Mouse (Mus musculus): Measurements from ENCODE around the gene Olfr555. TPM values are rescaled to one million over a fixed set of nuclear protein-coding genes. Genes with fewer than 3 reads are reported as not detected.
A peak's percentile ranks its signal among the peaks of the same experiment; 100 is the strongest.

Olfr555 gene
- polyA plus RNA-seq, 1 experiment, result not detected

DNA sequence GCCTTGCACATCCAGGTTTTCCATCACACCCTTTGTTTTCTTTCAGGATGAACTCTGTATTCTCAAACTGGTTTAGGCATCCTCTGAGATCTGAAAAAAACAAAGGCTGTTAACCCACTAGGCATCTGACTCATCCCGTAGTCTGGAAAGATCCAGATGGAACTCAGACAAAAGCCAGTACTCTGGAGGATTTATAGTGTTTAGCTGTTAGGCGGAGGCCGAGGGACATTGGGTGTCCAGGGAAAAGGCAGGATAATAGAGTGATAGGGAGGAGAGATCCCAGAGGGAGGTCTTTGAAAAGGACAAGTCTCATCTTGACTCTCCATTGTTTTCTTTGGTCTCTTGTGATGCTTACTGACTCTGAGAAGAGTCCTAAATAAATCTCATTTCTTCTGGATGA, 6.0 kb downstream of the Olfr555 start, which contains the start of gene Olfr556:
Gene Olfr556, plus strand, starts transcription at position 301 of the 400 bp plus-strand sequence.
- H3K27me3 ChIP-seq (ENCODE audit: control insufficient read depth, insufficient read depth, insufficient read length), result no peaks in the 10 kb centered on the region
- TF ChIP-seq MAX (IDR thresholded peaks at IDR 0.05) (no peak), CTCF (IDR thresholded peaks at IDR 0.05; ENCODE audit: control insufficient read depth, insufficient read depth, insufficient read length) (no peak), MYOD1 (IDR thresholded peaks at IDR 0.05; ENCODE audit: control insufficient read depth, insufficient read length, low read depth) (no peak), FOSL1 (IDR thresholded peaks at IDR 0.05; ENCODE audit: insufficient read depth, low read length, poor library complexity, severe bottlenecking) (no peak), MYOG (IDR thresholded peaks at IDR 0.05; ENCODE audit: control insufficient read depth, extremely low read depth, insufficient read length) (no peak), CEBPB (IDR thresholded peaks at IDR 0.05; ENCODE audit: low read depth) (no peak), USF1 (IDR thresholded peaks at IDR 0.05; ENCODE audit: low read depth) (no peak)
- no peak within 1 kb of the TSS for H3K4me3 ChIP-seq (ENCODE audit: insufficient read depth, poor library complexity, severe bottlenecking)
- no peaks in the 10 kb centered on the region for H3K79me2 ChIP-seq (ENCODE audit: control insufficient read depth, insufficient read depth)
- no peaks in the 10 kb centered on the region for H3K79me3 ChIP-seq (ENCODE audit: low read depth)
- H3ac ChIP-seq (ENCODE audit: control insufficient read depth, insufficient read length, low read depth), result no peak within 1 kb of the TSS
- no peaks in the 10 kb centered on the region for H3K36me3 ChIP-seq (ENCODE audit: control insufficient read depth, insufficient read depth)

- Histone ChIP-seq H3K79me3 (ENCODE audit: low read depth) (no peaks in the 10 kb centered on the region), H3K27me3 (ENCODE audit: control insufficient read depth, insufficient read depth, insufficient read length) (no peaks in the 10 kb centered on the region), H3ac (ENCODE audit: control insufficient read depth, insufficient read length, low read depth) (no peak overlapping the region), H3K79me2 (ENCODE audit: control insufficient read depth, insufficient read depth) (no peaks in the 10 kb centered on the region), H3K4me3 (ENCODE audit: insufficient read depth, poor library complexity, severe bottlenecking) (no peak overlapping the region), H3K36me3 (ENCODE audit: control insufficient read depth, insufficient read depth) (no peaks in the 10 kb centered on the region)
- TF ChIP-seq MAX (IDR thresholded peaks at IDR 0.05) (no peak), FOSL1 (IDR thresholded peaks at IDR 0.05; ENCODE audit: insufficient read depth, low read length, poor library complexity, severe bottlenecking) (no peak), USF1 (IDR thresholded peaks at IDR 0.05; ENCODE audit: low read depth) (no peak), CTCF (IDR thresholded peaks at IDR 0.05; ENCODE audit: control insufficient read depth, insufficient read depth, insufficient read length) (no peak), CEBPB (IDR thresholded peaks at IDR 0.05; ENCODE audit: low read depth) (no peak), MYOD1 (IDR thresholded peaks at IDR 0.05; ENCODE audit: control insufficient read depth, insufficient read length, low read depth) (no peak), MYOG (IDR thresholded peaks at IDR 0.05; ENCODE audit: control insufficient read depth, extremely low read depth, insufficient read length) (no peak)
These were observed 6.8 kb downstream of the Olfr555 start for GRCm38 (mm10) chr7:102665378-102665777.

DNA sequence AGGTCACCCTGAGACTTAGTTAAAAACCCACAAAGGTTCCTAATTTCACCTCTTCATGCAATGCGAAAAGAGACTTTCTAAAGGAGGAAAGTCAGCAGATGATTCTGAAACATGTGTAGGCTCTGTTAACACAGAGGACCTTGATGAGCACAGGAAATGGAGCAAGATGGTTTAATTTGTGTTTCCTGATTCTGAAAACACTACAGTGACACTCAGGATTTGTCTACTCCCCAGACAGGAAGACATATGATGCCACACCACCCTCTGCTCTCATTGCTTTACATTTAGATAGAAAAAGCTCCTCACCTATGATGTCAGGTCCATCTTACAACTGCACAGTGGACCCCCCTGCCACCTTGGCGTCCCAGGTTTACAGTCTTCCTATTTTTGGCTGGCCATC, 17.6 kb downstream of the Olfr555 start:
- Histone ChIP-seq H3K79me2 (ENCODE audit: control insufficient read depth, insufficient read depth) (no peaks in the 10 kb centered on the region), H3K36me3 (ENCODE audit: control insufficient read depth, insufficient read depth) (no peaks in the 10 kb centered on the region), H3K27me3 (ENCODE audit: control insufficient read depth, insufficient read depth, insufficient read length) (no peaks in the 10 kb centered on the region), H3K79me3 (ENCODE audit: low read depth) (no peaks in the 10 kb centered on the region), H3K4me3 (ENCODE audit: insufficient read depth, poor library complexity, severe bottlenecking) (no peak overlapping the region), H3ac (ENCODE audit: control insufficient read depth, insufficient read length, low read depth) (no peak overlapping the region)
- TF ChIP-seq MYOG (IDR thresholded peaks at IDR 0.05; ENCODE audit: control insufficient read depth, extremely low read depth, insufficient read length), result no peak
- TF ChIP-seq FOSL1 (IDR thresholded peaks at IDR 0.05; ENCODE audit: insufficient read depth, low read length, poor library complexity, severe bottlenecking), result no peak
- TF ChIP-seq CEBPB (IDR thresholded peaks at IDR 0.05; ENCODE audit: low read depth), result no peak
- no peak for TF ChIP-seq CTCF (IDR thresholded peaks at IDR 0.05; ENCODE audit: control insufficient read depth, insufficient read depth, insufficient read length)
- no peak for TF ChIP-seq MAX (IDR thresholded peaks at IDR 0.05)

DNA sequence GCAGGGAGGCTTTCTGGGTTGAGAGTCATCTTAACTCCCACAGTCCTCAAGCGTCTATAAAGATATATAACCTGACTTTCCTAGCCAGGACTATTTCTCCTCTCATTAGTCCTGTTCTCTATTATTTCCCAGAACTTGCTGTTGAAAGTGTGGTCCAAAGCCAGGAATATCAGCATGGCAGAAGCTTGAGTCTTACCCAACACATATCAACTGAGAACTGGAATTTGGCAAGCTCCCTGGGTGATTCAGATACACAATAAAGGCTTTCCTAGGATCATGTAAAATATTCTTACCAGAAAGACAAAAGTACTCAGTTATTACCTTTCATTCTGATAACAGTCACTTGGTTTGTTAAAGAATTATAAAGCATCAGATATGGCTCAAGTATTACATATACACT, 23.3 kb downstream of the Olfr555 start:
- H3K79me3 ChIP-seq (ENCODE audit: low read depth), result no peaks in the 10 kb centered on the region
- no peak overlapping the region for H3ac ChIP-seq (ENCODE audit: control insufficient read depth, insufficient read length, low read depth)
- no peak overlapping the region for H3K4me3 ChIP-seq (ENCODE audit: insufficient read depth, poor library complexity, severe bottlenecking)
- H3K27me3 ChIP-seq (ENCODE audit: control insufficient read depth, insufficient read depth, insufficient read length), result no peaks in the 10 kb centered on the region
- TF ChIP-seq USF1 (IDR thresholded peaks at IDR 0.05; ENCODE audit: low read depth) (no peak), MYOG (IDR thresholded peaks at IDR 0.05; ENCODE audit: control insufficient read depth, extremely low read depth, insufficient read length) (no peak), CEBPB (IDR thresholded peaks at IDR 0.05; ENCODE audit: low read depth) (no peak), FOSL1 (IDR thresholded peaks at IDR 0.05; ENCODE audit: insufficient read depth, low read length, poor library complexity, severe bottlenecking) (no peak), MAX (IDR thresholded peaks at IDR 0.05) (no peak), MYOD1 (IDR thresholded peaks at IDR 0.05; ENCODE audit: control insufficient read depth, insufficient read length, low read depth) (no peak), CTCF (IDR thresholded peaks at IDR 0.05; ENCODE audit: control insufficient read depth, insufficient read depth, insufficient read length) (no peak)
- no peaks in the 10 kb centered on the region for H3K36me3 ChIP-seq (ENCODE audit: control insufficient read depth, insufficient read depth)
- H3K79me2 ChIP-seq (ENCODE audit: control insufficient read depth, insufficient read depth), result no peaks in the 10 kb centered on the region

GRCm38 (mm10) chr7:102686944-102687501, 28.4 kb downstream of the Olfr555 start, which contains the start of gene Trim68:
Gene Trim68, minus strand, starts transcription at chr7:102687327.
- no peaks in the 10 kb centered on the region for H3K27me3 ChIP-seq (ENCODE audit: control insufficient read depth, insufficient read depth, insufficient read length)
- H3K4me3 ChIP-seq (ENCODE audit: insufficient read depth, poor library complexity, severe bottlenecking), result peak within 1 kb of the TSS; percentile 40
- no peaks in the 10 kb centered on the region for H3K79me2 ChIP-seq (ENCODE audit: control insufficient read depth, insufficient read depth)
- TF ChIP-seq CEBPB (IDR thresholded peaks at IDR 0.05; ENCODE audit: low read depth), result no peak
- TF ChIP-seq CTCF (IDR thresholded peaks at IDR 0.05; ENCODE audit: control insufficient read depth, insufficient read depth, insufficient read length), result no peak
- TF ChIP-seq FOSL1 (IDR thresholded peaks at IDR 0.05; ENCODE audit: insufficient read depth, low read length, poor library complexity, severe bottlenecking), result no peak
- no peak for TF ChIP-seq MYOG (IDR thresholded peaks at IDR 0.05; ENCODE audit: control insufficient read depth, extremely low read depth, insufficient read length)
- TF ChIP-seq MAX (IDR thresholded peaks at IDR 0.05), result no peak
- peak; percentile 55 for TF ChIP-seq USF1 (IDR thresholded peaks at IDR 0.05; ENCODE audit: low read depth)
- TF ChIP-seq MYOD1 (IDR thresholded peaks at IDR 0.05; ENCODE audit: control insufficient read depth, insufficient read length, low read depth), result no peak
- no peaks in the 10 kb centered on the region for H3K79me3 ChIP-seq (ENCODE audit: low read depth)
- H3ac ChIP-seq (ENCODE audit: control insufficient read depth, insufficient read length, low read depth), result peak within 1 kb of the TSS; percentile 65
- no peaks in the 10 kb centered on the region for H3K36me3 ChIP-seq (ENCODE audit: control insufficient read depth, insufficient read depth)
